Mouse (Mus musculus): ENCODE results near the gene Isoc2b.
A peak's percentile ranks its signal among the peaks of the same experiment; 100 is the strongest.
"Not testable (repeated sequence)": the region's sequence is repeated elsewhere in the genome, so short reads cannot be mapped to it uniquely, and the experiment has no call there.

Isoc2b gene

DNA sequence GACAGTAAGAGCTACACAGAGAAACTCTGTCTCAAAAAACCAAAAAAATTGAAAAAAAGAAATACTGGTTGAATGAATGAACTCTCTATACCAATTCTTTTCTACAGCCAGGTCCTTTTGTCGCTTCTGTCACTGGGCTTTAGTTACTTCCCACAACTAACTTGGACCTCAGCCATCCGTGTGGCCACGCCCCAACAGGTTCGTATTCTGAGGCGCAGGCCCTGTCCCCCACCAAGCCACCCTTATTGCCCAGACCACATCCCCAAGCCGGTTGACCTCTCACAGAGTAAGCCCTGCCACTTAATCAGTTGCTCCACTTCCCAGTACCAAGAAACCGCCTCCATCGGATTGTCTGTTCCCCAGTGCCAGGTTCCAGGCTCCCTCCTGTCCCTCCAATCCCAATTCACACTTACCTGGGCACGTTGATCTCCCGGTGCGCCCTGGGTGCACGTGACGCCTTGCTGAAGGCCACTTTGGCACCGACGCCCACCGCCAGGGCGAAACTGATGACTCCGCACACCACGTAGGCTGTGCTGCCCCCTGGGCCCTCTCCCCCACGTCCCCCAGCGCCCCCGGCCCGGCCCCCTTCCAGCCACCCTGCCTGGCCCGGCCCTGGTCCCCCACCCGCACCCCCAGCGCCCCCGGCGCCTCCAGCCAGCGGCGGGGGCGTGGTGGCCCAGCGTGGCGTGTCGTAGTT is 34.3 kb downstream of the Isoc2b start:
- DNase-seq (ENCODE audit: low read depth, low spot score), result no peak

DNA sequence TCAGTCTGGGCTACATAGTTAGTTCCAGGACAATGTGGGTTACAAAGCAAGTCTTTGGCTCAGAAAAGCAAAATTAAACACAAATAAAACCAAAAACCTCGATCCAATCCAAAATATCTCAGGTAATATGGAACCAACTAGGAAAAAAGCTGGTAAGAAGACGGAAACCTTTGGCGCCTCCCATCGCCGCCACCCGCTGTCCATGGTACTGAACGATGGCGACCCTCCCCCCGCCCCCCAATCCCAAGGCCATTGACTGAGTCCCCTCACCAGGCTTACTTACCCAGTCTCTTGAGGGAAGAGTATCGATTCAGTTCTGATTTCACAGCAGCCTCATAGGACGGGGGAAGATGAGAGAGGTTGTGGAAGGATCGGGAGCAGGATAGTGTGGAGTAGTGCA is 39.6 kb downstream of the Isoc2b start:
- no peak for DNase-seq (ENCODE audit: low read depth, low spot score)

DNA sequence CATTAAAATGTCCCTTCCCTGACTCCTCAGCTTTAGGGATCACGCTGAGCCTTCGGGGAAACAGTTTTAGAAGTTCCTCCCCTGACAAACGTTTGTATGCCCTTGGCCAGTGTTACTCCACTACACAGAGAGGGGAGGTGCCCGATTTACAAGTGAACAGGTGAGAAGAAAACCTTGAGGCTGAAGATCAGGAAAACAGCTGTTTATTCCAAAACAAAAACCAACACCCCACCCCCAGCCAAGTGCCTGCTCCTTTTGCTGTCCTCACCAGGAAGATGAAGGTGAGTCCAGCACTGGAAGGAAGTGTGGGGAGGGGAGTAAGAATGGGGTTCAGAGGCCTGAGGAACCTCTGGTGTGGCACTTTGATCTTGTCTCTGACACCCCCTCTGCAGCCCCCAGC is 44.7 kb downstream of the Isoc2b start:
- no peak for DNase-seq (ENCODE audit: low read depth, low spot score)

DNA sequence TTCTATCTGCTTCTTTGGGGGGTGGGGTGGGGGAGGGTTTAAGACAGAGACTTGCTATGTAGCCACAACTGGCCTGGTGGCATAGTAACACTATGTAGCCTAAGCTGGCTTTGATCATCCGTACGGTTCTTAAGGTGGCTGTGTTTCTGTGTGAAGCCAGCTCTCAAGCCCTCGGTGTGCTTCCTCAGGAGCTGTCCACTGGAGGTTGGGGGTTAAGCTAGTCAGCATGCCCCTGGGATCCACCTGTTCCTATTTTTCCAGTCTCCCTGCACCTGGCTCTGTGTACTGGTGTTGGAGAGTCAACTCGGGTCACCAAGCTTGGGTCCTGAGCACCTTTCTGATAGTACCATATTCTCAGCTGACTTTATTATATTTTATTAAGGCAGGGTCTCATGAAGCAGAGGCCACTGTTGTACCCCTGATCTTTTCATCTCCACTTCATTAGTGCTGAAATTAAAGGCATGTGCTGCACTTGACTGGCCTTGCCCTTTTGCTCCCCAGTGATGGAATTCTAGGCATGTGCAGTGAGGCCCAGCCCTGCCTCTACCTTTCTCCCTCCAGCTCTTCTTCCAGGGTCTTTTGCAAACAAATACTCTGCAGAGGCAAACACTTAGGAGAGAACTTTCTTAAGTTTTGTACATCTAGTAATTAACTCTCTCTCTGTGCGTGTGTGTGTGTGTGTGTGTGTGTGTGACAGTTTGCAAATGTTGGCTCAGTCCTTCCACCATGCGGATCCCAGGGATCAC is 47.7 kb downstream of the Isoc2b start:
- DNase-seq (ENCODE audit: low read depth, low spot score), result no peak

DNA sequence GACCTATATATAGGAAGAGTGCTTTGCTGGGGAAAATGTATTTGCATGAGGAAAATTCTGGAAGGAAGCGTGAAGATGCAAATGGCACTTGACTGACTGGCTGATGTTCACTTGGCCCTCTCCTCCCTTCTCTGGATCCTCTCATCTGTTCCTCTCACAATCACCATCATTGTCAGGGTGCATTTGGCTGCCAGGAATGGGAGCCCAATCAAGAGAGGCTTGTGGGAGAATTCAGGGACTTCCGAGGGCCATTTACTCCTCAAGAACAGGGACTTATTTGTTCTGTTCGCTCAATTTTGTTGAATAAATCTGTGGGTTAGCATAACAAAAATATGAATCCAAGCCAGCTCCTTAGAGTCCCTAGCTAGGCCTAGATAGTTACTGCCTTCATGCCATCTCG is 48.4 kb downstream of the Isoc2b start:
- DNase-seq (ENCODE audit: low read depth, low spot score), result no peak

DNA sequence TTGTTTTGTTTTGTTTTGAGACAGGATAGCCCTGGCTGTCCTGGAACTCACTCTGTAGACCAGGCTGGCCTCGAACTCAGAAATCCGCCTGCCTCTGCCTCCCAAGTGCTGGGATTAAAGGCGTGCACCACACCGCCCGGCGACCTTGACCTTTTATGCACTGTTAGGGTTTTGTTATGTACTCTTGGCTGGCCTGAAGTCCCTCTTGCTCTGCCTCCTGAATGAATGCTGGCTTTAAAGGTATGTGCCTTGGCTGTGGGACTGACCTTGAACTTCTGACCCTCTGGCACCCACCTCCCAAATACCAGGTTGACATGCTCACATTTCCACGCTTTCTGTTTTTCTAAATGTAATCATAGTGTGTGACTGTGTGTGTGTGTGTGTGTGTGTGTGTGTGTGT is 49.1 kb downstream of the Isoc2b start:
- not testable (repeated sequence) for DNase-seq (ENCODE audit: low read depth, low spot score)

DNA sequence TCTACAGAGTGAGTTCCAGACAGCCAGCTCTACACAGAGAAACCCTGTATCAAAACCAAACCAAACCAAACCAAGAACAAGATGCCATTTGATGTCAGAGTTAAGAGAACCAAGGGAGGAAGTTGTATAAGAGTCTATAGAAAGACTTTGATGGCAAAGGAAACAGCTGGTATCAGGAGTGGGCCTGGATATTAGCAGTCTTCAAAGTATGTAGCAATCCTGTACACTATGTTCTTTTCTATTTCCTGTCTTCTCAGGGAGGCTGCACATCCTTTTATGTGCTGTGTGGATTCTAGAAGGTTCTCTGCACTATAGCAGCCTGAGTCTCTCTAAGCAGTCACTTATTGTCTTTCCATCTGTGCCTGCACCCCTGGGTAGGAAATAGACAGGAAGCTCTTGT is 53.5 kb downstream of the Isoc2b start:
- DNase-seq (ENCODE audit: low read depth, low spot score), result no peak

DNA sequence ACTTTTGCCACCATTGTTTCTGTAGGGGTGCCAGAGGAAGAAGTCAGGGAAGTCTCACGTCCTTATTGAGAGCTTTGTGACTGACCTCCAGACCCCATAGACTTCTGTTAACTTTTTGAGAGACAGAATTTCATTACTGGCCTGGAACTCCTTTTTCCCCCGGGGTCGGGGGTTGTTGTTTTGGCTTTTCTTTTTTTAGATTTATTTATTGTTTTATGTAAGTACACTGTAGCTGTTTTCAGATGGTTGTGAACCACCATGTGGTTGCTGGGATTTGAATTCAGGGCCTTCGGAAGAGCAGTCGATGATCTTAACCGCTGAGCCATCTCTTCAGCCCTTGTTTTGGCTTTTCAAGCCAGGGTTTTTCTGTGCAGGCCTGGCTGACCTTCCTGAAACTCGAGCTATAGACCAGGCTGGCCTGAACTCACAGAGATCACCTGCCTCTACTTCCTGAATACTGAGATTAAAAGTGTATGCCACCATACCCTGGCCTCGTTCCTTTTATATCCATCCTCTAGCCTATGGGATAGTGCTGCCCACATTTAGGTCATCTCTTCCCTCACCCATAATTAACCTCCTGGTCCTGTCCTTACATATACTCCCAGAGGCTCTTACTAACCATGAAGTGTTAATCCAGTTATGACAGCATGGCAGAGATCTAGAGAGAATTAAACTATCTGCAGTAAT is 56.8 kb downstream of the Isoc2b start:
- DNase-seq (ENCODE audit: low read depth, low spot score), result no peak

DNA sequence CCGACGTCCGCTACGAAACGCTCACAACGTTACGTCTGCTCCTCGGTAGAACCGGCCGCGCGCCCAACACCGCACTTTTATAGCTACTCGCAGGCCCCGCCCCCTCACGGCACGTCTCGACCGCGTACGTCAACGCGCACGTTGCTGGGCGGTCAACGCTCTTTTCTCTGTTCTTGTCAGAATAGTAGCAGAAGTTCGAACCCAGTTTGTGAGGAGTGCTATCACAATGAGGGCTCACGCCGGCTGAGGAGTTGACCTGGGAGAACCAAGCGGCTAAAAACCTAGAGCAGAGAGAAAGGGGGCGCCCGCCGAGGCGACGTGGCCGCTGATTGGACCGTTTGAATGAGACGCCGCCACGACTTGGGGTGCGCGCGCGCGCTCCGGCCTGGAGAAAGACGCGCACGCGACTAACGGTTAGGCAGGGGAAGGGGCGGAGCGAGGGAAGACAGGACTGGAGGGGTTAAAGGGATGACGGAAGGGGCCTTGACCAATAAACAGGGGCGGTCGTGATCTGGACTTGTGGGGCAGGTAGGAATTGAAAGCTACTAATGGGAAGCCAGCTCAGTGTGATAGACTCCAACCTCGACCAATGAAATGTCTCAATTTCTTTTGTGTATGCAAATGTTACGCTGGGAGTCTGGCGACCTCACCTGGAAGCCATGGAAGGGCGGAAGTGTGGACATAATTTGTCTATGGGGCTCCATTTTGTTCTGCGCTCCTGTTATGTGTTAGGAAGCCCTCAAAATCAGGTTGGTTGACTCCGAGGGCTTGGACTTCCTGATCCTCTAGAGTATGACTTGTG is 57.6 kb downstream of the Isoc2b start, which contains the start of gene Ube2s:
TSS of gene Ube2s (minus strand) at position 288 of the 802 bp plus-strand sequence.
- DNase-seq (ENCODE audit: low read depth, low spot score), result peak; percentile 99

DNA sequence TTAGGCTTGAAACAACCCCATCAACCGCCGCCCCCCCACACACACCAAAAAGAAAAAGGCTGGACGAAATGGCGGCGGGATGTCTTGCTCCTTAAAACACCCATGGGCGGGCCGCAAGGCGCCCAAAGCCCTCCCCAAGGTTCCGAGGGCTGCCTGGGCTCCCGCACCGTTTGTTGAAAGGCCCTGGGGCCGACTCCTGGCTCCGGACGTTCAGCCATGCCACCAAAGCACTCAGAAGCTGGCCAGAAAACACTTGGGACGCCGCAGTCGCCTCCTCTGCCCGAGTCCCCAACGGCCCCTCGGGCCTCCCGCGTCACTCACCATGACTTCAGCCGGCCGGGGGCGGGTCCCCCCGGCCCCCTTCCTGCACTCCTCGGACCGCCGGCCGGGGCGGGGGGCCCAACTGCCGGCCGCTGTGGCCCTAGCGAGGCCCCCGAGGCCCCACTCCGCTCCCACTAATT is 58.2 kb downstream of the Isoc2b start:
- no peak for DNase-seq (ENCODE audit: low read depth, low spot score)

DNA sequence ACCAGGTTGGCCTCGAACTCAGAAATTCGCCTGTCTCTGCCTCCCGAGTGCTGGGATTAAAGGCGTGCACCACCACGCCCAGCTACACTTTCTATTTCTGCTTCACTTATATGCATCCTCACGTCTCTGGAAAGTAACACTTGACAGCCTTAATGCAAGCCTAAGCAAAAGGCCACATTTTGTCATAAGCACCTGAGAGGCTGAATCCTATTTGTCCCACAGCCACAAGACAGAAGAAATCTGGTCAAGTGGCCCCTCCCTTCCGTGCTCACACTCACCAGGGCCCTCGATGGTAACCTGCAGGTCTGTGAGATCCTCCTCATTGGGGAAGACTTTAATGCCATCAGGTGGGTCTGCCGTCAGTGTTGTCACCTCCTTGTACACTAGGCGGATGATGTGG is 58.9 kb downstream of the Isoc2b start:
- DNase-seq (ENCODE audit: low read depth, low spot score), result not testable (repeated sequence)

DNA sequence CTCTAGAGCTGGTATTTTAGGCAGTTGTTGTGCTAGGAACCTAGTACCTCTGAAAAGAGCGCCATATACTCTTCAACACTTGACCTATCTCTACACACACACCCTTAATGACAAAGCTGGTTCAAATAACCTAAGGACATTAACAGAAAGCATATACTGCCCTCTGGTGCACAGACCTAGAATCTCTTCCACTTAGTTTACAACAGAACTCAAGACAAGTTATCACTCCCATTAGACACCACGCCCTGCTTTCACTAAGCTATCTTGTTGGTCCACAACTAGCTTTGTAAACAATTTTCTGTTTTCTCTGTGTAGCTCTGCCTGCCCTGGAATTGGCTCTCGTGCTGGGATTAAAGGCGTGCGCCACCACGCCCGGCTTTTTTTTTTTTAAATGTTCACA is 63.3 kb downstream of the Isoc2b start:
- peak; percentile 35 for DNase-seq (ENCODE audit: low read depth, low spot score)

DNA sequence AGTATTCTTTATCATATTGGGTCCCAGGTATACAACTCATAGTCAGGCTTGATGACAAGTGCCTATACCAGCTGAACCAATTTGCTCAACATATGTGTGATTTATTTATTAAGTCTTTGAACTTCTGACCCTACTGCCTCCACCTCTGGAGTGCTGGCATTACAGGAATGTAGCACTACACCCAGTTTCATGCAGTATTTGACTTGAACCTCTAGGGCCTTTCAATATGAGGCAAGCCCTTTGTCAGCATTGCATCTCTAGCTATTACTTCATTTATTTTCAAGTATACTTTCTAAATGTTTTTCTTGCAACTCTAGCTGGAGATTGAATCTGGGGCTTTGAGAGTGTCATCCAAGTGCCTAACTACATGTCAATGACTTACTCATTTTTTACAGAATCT is 67.8 kb downstream of the Isoc2b start:
- no peak for DNase-seq (ENCODE audit: low read depth, low spot score)

DNA sequence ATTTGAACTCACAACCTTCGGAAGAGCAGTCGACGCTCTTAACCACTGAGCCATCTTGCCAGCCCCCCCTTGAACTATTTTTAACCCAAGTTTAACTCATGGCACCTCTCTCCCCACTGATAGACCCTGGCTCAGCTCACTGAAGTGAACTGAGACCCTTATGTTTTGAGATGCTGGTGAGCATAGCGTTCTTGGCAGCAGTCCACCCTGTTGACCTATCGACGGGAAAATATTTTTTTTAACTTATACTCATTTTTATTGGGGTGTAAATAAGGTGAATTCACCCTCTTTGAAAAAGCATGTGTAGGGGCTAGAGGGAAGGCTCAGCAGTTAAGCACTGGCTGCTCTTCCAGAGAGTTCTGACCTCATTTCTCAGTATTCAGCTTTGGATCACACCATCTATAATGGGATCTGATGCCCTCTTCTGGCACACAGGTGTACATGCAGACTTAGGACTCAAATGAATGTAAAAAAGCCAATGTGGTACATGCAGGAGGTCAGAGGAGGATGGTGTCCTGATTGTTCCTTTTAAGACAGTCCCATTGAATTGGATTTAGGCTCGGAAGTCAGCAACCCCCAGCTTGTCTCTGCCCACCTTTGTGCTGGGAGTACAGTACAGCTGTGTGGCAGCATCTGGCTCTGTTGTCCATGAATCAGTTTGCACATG is 74.2 kb downstream of the Isoc2b start:
- DNase-seq (ENCODE audit: low read depth, low spot score), result peak; percentile 39
